Mouse (Mus musculus) midbrain, embryonic 11.5 days (tissue): ENCODE measurements at regions not wholly inside any gene's neighbourhood (a gene's known extent, or its start where the extent isn't known, plus 50 kb on each side); places are given as distances from the start of the nearest gene placed in this dataset.

Experiments
- ATAC-seq: fragments of 200-750 bp; cut with Nextera tagmentation; 2 replicates; pipeline ENCODE4 v1.8.0; 2017; ENCODE audit warnings: moderate TSS enrichment, moderate library complexity; ENCODE audit not compliant: low FRiP score
- DNase-seq: peaks from one replicate; pipeline ENCODE4 v3.0.0; 2015; ENCODE audit warnings: low spot score; ENCODE audit errors: missing footprints
- H3K27ac ChIP-seq: fragments of 300-500 bp; sonication (generic); 2 replicates; pipeline ENCODE4 v1.5.1; 2014; ENCODE audit warnings: low read depth, low read length
- H3K27me3 ChIP-seq: fragments of 300-500 bp; sonication (generic); 2 replicates; pipeline ENCODE4 v1.6.1; 2014; ENCODE audit warnings: mild to moderate bottlenecking, low read length, moderate library complexity, mixed read lengths; ENCODE audit not compliant: control insufficient read depth, insufficient read depth
- H3K36me3 ChIP-seq: fragments of 300-500 bp; sonication (generic); 2 replicates; pipeline ENCODE4 v1.6.1; 2014; ENCODE audit warnings: mild to moderate bottlenecking, low read length, moderate library complexity, mixed read lengths; ENCODE audit not compliant: control insufficient read depth, insufficient read depth
- H3K4me1 ChIP-seq: fragments of 300-500 bp; sonication (generic); 2 replicates; pipeline ENCODE4 v1.6.1; 2014; ENCODE audit warnings: low read length; ENCODE audit not compliant: control insufficient read depth, insufficient read depth
- H3K4me2 ChIP-seq: fragments of 300-500 bp; sonication (generic); 2 replicates; pipeline ENCODE4 v1.6.1; 2014; ENCODE audit warnings: mild to moderate bottlenecking, moderate library complexity
- H3K4me3 ChIP-seq: fragments of 300-500 bp; sonication (generic); 2 replicates; pipeline ENCODE4 v1.5.1; 2014; ENCODE audit warnings: low read depth, low read length
- H3K9ac ChIP-seq: fragments of 300-500 bp; sonication (generic); 2 replicates; pipeline ENCODE4 v1.6.1; 2014; ENCODE audit warnings: low read length
- H3K9me3 ChIP-seq: fragments of 300-500 bp; sonication (generic); 2 replicates; pipeline ENCODE4 v1.6.1; 2016; ENCODE audit warnings: low read length; ENCODE audit not compliant: control insufficient read depth
- WGBS: fragments of 180-500 bp; shearing (Covaris S2); extraction: QIAGEN DNeasy Blood & Tissue Kit; methylation state at CpG from one replicate; pipeline ENCODE4 v1.1.7; 2014; 5-methylcytosine and 5-hydroxymethylcytosine counted together

DNA sequence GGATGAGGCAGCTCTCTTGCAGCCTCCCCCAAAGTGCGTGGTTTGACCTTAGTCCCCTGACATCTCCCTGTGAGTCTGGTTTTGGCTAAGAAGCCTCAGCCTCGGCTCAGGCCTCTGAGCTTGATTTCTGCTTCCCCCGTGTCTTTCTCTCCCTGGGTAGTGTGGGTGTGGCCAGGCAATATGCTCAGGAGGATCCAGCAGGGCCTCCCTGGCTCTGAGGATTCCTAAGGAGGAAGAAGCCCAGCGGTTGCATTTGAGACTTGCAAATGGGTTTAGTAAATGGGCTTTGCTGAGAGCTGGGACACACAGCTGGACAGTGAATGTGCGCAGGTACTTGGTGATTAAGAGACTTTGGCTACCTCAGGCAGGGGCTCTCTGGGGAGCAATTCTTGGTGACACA, 238.0 kb upstream of the 4931429L15Rik start:
- DNase-seq (no peak), ATAC-seq (no peak)
- no peak overlapping the region for H3K4me3 ChIP-seq
- peaks cover 12% of the 10 kb centered on the region for H3K4me1 ChIP-seq
- no peak overlapping the region for H3K27ac ChIP-seq
- H3K9ac ChIP-seq = no peak overlapping the region
- 34% methylated on average over 5 of the region's 5 CpGs for WGBS
- no peaks in the 10 kb centered on the region for H3K36me3 ChIP-seq
- H3K9me3 ChIP-seq = peaks cover 7% of the 10 kb centered on the region
- H3K4me2 ChIP-seq = no peak overlapping the region
- peaks cover 24% of the 10 kb centered on the region for H3K27me3 ChIP-seq

DNA sequence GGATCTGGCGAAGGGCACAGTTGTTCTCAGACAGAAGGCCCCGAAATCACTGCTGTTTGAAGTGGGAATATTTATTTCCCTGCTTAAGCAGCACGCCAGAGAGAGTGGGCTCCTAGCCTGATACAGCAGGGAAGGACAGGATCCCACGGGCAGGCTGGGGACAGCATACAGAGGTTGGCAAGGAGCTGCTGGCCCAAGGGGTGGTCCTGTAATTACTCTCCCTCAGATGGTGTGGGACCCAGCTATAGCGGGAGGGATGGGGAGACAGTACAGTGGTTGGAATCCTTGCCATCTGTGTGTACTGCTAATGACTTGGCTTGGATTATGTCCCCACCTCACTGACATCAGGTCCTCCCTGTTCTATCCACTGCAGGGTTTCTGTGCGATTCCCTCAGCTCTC, 235.4 kb upstream of the 4931429L15Rik start:
- Histone ChIP-seq H3K4me2 (no peak overlapping the region), H3K4me1 (peaks cover 12% of the 10 kb centered on the region), H3K36me3 (no peaks in the 10 kb centered on the region), H3K27ac (no peak overlapping the region), H3K4me3 (no peak overlapping the region), H3K9ac (no peak overlapping the region), H3K9me3 (peaks cover 7% of the 10 kb centered on the region), H3K27me3 (peaks cover 33% of the 10 kb centered on the region)
- peak; percentile 90 for DNase-seq
- WGBS = 6% methylated on average over 6 of the region's 6 CpGs
- peak; percentile 40; the same call in 1 of the 2 replicates for ATAC-seq

DNA sequence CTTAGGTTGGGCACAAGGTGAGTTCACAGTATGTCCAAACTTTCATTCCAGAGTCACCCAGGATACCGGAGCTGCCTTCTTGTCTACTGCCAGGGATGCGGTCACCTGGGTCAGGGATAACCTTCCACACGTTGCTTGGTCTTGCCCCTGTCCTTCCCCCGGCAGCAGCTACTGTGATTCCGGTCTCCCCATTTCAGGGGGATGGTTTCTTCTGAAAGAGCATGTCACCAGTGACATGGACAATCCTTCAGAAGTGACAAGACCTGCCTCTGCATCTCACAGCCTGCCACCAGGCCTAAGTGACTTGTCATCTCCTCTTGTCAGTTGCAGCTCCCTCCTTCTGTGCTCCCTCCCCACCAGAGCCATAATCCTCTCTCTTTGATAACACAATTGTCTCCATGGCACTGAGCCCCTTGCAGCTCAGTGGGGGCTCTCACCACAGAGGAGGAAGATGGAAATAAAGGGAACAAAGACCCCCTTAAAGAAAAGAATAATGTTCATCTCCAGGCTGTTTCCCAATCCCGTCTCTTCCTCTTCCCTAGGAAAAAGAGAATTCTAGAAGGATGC, 234.9 kb upstream of the 4931429L15Rik start:
- H3K9ac ChIP-seq = no peak overlapping the region
- peaks cover 12% of the 10 kb centered on the region for H3K4me1 ChIP-seq
- H3K27ac ChIP-seq = no peak overlapping the region
- no peak overlapping the region for H3K4me3 ChIP-seq
- H3K4me2 ChIP-seq = no peak overlapping the region
- DNase-seq (peak; percentile 92), ATAC-seq (peak; percentile 82)
- WGBS = 32% methylated on average over 6 of the region's 6 CpGs
- H3K9me3 ChIP-seq = peaks cover 7% of the 10 kb centered on the region
- peaks cover 35% of the 10 kb centered on the region for H3K27me3 ChIP-seq
- H3K36me3 ChIP-seq = no peaks in the 10 kb centered on the region

DNA sequence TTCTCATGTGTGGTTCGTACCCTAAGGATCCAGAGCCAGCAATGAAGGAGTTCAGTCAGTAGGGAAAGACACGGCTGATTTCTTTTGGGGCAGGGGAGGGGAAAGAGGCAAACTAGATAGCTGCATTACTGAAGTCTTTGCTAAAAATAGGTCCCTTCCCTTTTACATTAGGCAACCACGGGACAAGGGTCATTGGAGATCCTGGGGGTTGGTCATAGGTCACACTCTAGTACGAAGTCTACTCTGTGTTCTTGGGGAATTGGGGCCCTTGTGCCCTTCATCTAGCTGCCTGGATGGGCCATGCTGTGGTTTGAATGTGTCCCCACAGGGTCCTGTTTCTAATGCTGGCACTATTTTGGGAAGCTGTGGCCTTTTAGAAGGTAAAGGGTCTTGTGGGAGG, 229.6 kb upstream of the 4931429L15Rik start:
- H3K4me1 ChIP-seq = peaks cover under 1% of the 10 kb centered on the region
- 83% methylated on average over 4 of the region's 4 CpGs for WGBS
- ATAC-seq (no peak), DNase-seq (no peak)
- H3K27me3 ChIP-seq = peaks cover 19% of the 10 kb centered on the region
- no peak overlapping the region for H3K4me2 ChIP-seq
- H3K9ac ChIP-seq = no peak overlapping the region
- no peak overlapping the region for H3K4me3 ChIP-seq
- no peaks in the 10 kb centered on the region for H3K36me3 ChIP-seq
- H3K9me3 ChIP-seq = no peaks in the 10 kb centered on the region
- no peak overlapping the region for H3K27ac ChIP-seq

DNA sequence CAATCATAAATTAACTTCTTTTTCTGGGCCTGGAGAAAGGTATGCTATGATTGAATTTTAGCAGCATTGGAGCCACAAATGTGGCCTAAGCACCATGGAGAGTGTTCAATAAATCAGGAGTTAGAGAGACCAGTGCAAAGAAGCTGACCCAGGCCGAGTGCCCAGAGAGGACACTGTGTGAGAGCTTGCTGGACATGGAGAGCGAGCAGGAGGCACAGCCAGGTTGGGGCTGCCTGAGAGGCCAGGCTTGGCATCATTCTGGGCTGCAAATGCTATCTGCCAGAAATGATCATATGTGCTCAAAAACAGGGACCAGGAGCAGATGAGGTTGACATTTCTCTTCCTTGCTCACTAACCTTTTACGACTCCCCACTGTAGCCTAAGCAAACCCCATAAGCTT, 224.5 kb upstream of the 4931429L15Rik start:
- Histone ChIP-seq H3K9ac (no peak overlapping the region), H3K36me3 (no peaks in the 10 kb centered on the region), H3K9me3 (no peaks in the 10 kb centered on the region), H3K27ac (no peak overlapping the region), H3K27me3 (no peaks in the 10 kb centered on the region), H3K4me2 (no peak overlapping the region), H3K4me3 (no peak overlapping the region), H3K4me1 (no peaks in the 10 kb centered on the region)
- ATAC-seq (no peak), DNase-seq (no peak)
- WGBS = 88% methylated on average over 3 of the region's 3 CpGs

DNA sequence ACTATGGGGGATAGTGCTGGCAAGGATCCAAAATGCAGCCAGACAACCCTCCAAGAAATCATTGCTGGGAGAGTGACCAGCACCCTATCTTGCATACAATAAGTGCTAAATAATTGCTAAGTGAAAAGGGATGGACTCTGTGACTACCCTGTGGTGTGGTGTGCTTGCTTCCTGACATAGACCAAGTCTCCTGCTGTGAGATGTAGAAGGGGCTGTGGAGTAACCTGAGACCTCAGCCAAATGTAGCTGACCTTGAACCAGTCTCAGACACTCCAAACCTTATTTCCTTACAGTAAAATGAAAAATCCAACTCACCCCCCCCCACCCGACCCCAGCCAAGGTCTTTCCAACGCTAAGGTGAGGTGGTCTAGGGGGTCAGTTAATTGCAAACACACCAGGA, 221.2 kb upstream of the 4931429L15Rik start:
- no peaks in the 10 kb centered on the region for H3K9me3 ChIP-seq
- WGBS = 71% methylated on average over 2 of the region's 2 CpGs
- no peak overlapping the region for H3K4me3 ChIP-seq
- no peak overlapping the region for H3K27ac ChIP-seq
- H3K36me3 ChIP-seq = no peaks in the 10 kb centered on the region
- ATAC-seq (no peak), DNase-seq (no peak)
- H3K4me2 ChIP-seq = no peak overlapping the region
- no peak overlapping the region for H3K9ac ChIP-seq
- H3K27me3 ChIP-seq = no peaks in the 10 kb centered on the region
- no peaks in the 10 kb centered on the region for H3K4me1 ChIP-seq

DNA sequence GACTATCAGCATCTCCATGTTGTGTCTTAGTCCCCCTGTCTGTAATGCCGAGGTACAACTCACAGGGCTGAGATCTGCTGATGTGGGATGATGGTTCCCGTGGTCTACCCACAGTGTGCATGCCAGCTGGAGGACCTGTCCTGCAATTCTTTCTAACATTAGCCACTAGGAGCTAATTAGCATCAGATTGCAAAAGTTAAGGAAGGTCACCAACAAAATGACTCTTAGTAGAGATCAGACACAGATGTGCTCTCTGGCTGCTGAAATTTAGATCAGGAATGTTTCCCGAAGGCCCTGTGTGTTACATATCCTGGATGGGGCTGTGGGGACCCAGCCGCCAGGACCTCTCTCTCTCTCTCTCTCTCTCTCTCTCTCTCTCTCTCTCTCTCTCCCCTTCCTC, 218.8 kb upstream of the 4931429L15Rik start:
- no peaks in the 10 kb centered on the region for H3K36me3 ChIP-seq
- WGBS = 73% methylated on average over 4 of the region's 4 CpGs
- no peak for DNase-seq
- H3K4me3 ChIP-seq = no peak overlapping the region
- no peaks in the 10 kb centered on the region for H3K9me3 ChIP-seq
- no peak for ATAC-seq
- H3K27me3 ChIP-seq = no peaks in the 10 kb centered on the region
- H3K27ac ChIP-seq = no peak overlapping the region
- H3K4me1 ChIP-seq = no peaks in the 10 kb centered on the region
- no peak overlapping the region for H3K4me2 ChIP-seq
- no peak overlapping the region for H3K9ac ChIP-seq

DNA sequence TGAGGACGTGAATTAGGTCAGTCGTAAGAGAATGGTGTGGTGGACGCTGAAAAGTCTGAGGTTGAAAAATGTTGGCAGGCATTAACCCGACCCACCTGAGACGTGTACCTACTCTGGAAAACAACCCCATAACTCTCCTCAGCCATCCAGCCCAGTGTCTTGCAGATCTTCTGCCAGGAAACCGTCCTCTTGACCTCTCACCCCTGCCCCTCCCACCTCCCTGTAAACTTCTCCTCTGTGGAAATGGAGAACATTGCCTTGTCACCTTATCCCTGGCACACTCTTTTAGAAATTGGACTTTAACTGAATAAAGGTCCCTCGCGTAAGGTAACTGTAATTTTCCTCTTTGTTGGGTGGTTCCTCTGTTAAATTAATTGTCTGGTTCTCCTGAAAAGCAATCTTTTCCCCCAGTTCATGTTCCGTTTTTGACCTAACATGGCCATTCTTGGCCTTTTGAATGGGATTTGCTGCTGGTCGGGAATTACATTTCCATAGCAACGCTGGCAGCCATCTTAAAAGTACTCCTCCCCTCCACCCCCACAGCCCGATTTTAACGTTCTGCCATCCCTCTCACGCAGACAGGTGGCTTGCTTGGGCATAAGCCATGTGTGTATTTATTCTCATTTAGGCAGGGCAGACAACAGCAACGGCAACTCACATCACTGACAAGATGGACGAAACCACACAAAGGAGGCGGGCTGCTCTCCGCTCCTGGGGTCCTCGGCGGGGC, 196.8 kb upstream of the 4931429L15Rik start:
- no peaks in the 10 kb centered on the region for H3K36me3 ChIP-seq
- no peak overlapping the region for H3K4me3 ChIP-seq
- ATAC-seq (no peak), DNase-seq (no peak)
- H3K27me3 ChIP-seq = no peaks in the 10 kb centered on the region
- no peak overlapping the region for H3K4me2 ChIP-seq
- no peak overlapping the region for H3K9ac ChIP-seq
- no peak overlapping the region for H3K27ac ChIP-seq
- no peaks in the 10 kb centered on the region for H3K4me1 ChIP-seq
- H3K9me3 ChIP-seq = no peaks in the 10 kb centered on the region; the same call in 1 of the 2 replicates
- WGBS = 85% methylated on average over 20 of the region's 20 CpGs

DNA sequence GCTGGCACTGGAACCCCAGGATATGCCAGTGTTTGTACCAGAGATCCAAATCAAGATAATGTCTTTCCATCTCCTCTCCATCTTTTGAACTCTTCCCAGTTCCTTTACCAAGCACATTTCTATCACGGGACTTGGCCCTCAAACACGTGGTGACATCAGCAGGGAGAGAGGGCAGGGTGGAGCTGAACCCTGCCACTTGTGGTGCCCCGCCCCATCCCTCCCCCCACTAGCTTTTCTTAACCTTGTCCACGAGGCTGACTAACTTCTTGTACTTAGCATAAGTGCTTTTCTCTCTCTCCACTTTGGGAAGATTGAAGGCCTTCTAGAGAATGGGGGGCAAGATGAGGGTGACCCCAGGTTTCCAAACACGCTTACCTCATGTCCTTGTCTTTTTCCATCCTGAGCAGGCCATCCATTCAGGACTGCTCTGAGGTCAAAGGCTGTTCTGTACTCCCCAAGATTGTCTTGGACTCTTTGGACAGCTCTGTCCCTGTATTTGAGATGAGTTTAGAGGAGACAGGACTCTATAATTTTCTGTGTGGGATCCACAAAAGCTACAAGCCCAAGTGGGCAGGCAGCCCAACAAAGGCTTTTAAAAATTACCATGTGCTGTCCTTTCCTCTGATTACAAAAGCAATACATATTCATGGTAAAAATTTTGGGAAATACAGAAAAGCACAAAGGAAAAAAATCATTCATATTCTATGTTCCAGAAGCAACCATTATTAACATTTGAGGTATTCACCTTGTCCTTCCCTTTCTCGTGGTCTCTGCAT, 192.7 kb upstream of the 4931429L15Rik start:
- Histone ChIP-seq H3K4me2 (no peak overlapping the region), H3K27me3 (no peaks in the 10 kb centered on the region), H3K9ac (no peak overlapping the region), H3K4me3 (no peak overlapping the region), H3K4me1 (peaks cover 3% of the 10 kb centered on the region; the same call in 1 of the 2 replicates), H3K9me3 (no peaks in the 10 kb centered on the region; the same call in 1 of the 2 replicates), H3K27ac (no peak overlapping the region), H3K36me3 (no peaks in the 10 kb centered on the region)
- ATAC-seq = no peak
- WGBS = 73% methylated on average over 6 of the region's 6 CpGs
- no peak for DNase-seq
